Mouse (Mus musculus) heart, postnatal 0 days (tissue): ENCODE data around the gene Agap2. TPM values are rescaled to one million over a fixed set of nuclear protein-coding genes. Genes with fewer than 3 reads are reported as not detected.
"Not testable (repeated sequence)": the region's sequence is repeated elsewhere in the genome, so short reads cannot be mapped to it uniquely, and the experiment has no call there.

Experiments used
- ATAC-seq: fragments of 200-750 bp; cut with Nextera tagmentation; 2 replicates; pipeline ENCODE4 v1.8.0; 2017; ENCODE audit warnings: low read depth, moderate number of reproducible peaks, moderate library complexity; ENCODE audit not compliant: insufficient read depth
- DNase-seq: peaks from one replicate; pipeline ENCODE4 v3.0.0-alpha.2; 2016; ENCODE audit warnings: low spot score
- H3K27ac ChIP-seq: fragments of 300-500 bp; sonication (generic); 2 replicates; pipeline ENCODE4 v1.5.1; 2014; ENCODE audit warnings: low read depth, mild to moderate bottlenecking
- H3K27me3 ChIP-seq: fragments of 300-500 bp; sonication (generic); 2 replicates; pipeline ENCODE4 v1.6.1; 2014; ENCODE audit warnings: low read length, mixed read lengths; ENCODE audit not compliant: control insufficient read depth, insufficient read depth
- H3K36me3 ChIP-seq: fragments of 300-500 bp; sonication (generic); replicated peaks from 2 replicates; pipeline ENCODE4 v1.6.1; 2014; ENCODE audit warnings: low read length, mixed read lengths; ENCODE audit not compliant: control insufficient read depth, insufficient read depth
- H3K4me1 ChIP-seq: fragments of 300-500 bp; sonication (generic); 2 replicates; pipeline ENCODE4 v1.6.1; 2014; ENCODE audit warnings: antibody characterized with exemption; ENCODE audit not compliant: control insufficient read depth, insufficient read depth
- H3K4me2 ChIP-seq: fragments of 300-500 bp; sonication (generic); 2 replicates; pipeline ENCODE4 v1.6.1; 2014; ENCODE audit warnings: low read depth, mild to moderate bottlenecking, low read length, moderate library complexity
- H3K4me3 ChIP-seq: fragments of 300-500 bp; sonication (generic); 2 replicates; pipeline ENCODE4 v1.5.1; 2014; ENCODE audit warnings: low read depth, low read length
- H3K9ac ChIP-seq: fragments of 300-500 bp; sonication (generic); replicated peaks from 2 replicates; pipeline ENCODE4 v1.6.1; 2014; ENCODE audit warnings: low read depth, low read length, mixed read lengths
- H3K9me3 ChIP-seq: fragments of 300-500 bp; sonication (generic); replicated peaks from 2 replicates; pipeline ENCODE4 v1.6.1; 2016; ENCODE audit warnings: low read length; ENCODE audit not compliant: control insufficient read depth
- CTCF ChIP-seq: IDR thresholded peaks from 2 replicates; pipeline ENCODE4 v1.5.1; 2016; ENCODE audit warnings: antibody characterized with exemption, control low read depth, low read depth
- EP300 ChIP-seq: IDR thresholded peaks from 2 replicates; pipeline ENCODE4 v1.6.1; 2016; ENCODE audit warnings: antibody characterized with exemption, low read depth
- WGBS: fragments of 180-500 bp; shearing (Covaris S2); extraction: QIAGEN DNeasy Blood & Tissue Kit; methylation state at CpG from one replicate; pipeline ENCODE4 v1.1.7; 2014; 5-methylcytosine and 5-hydroxymethylcytosine counted together
- polyA plus RNA-seq: library from polyadenylated mRNA; unstranded; fragments of >200 nt; fragmentation: Nextera tagmentation; extraction: Ambion mirVana; gene quantifications from 2 replicates; pipeline ENCODE4 v1.2.1, GENCODE M21; 2015
- total RNA-seq: library from RNA; depleted of rRNA; stranded (reverse); fragments of >200 nt; gene quantifications from 2 replicates; pipeline ENCODE4 v1.2.3, GENCODE M21; 2014; ENCODE audit warnings: low replicate concordance

Agap2 gene
- total and polyA plus RNA-seq, 2 experiments from 2014 or later = 0.15 to 1.7 TPM

DNA sequence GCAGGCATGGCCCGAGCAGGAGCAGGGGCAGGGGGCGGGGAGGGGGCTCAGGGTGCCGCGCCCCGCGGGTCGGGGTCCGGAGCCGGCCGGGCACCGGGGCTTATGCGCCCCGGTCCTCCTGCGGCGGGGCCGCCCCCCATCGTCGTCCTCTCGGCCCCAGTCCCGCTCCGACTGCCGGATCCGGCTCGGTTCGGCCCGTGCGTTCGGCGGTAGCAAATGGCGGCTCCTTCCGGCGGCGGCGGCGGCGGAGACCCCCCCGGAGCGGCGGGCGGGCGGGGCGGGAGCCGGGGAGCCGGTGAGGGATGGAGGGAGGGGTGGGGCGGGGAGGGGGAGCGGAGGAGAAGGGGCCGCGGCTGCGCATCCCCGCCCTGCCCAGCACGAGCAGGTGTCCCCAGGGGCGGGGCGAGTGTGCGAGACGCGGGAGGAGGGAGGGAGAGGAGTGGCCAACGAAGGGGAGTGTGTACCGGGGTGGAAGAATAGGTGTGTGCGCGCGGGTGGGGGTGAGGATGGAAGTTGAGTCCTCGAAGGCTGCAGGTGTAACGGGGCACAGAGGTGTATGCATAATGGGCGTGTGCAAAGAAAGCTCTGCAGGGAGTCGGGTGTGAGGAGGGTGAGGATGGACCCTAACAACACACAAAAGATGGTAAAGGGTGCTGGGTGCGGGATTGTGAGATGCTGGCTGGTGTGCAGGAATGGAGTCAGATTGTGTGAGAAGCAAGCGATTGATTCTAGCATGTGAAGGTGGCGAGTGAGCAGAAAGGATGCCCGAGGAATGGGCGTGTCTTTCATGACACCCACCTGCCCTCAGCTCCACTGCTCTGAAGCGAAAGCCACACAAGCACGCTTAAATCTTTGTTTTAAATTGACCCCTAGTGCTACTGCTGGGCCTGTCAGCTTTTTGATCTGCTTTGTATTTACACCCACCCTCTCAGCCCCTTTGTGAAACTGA lies 14.8 kb upstream of the Agap2 start, which contains the start of gene March9:
TSS of gene March9 (minus strand) at position 217 of the 949 bp plus-strand sequence.
- no peak within 1 kb of the TSS for H3K27ac ChIP-seq
- peak within 1 kb of the TSS; percentile 76 for H3K4me3 ChIP-seq
- 2% methylated on average over 47 of the region's 72 CpGs for WGBS
- ATAC-seq = no peak
- no peak for DNase-seq
- peaks cover 17% of the 10 kb centered on the region for H3K27me3 ChIP-seq
- H3K9ac ChIP-seq = peak within 1 kb of the TSS; percentile 59
- TF ChIP-seq EP300 (no peak), CTCF (no peak)
- peaks cover 7% of the 10 kb centered on the region for H3K4me1 ChIP-seq
- H3K4me2 ChIP-seq = peak within 1 kb of the TSS; percentile 100
- H3K36me3 ChIP-seq = peaks cover 7% of the 10 kb centered on the region
- H3K9me3 ChIP-seq = no peaks in the 10 kb centered on the region

GRCm38 (mm10) chr10:127061085-127061484 lies 14.0 kb upstream of the Agap2 start:
- Histone ChIP-seq H3K36me3 (peaks cover 15% of the 10 kb centered on the region), H3K9ac (no peak overlapping the region), H3K9me3 (no peaks in the 10 kb centered on the region), H3K27ac (no peak overlapping the region), H3K27me3 (peaks cover 17% of the 10 kb centered on the region), H3K4me1 (peaks cover 7% of the 10 kb centered on the region), H3K4me3 (no peak overlapping the region), H3K4me2 (no peak overlapping the region)
- DNase-seq (no peak), ATAC-seq (no peak)
- 45% methylated on average over 5 of the region's 5 CpGs for WGBS
- TF ChIP-seq EP300 (no peak), CTCF (no peak)

DNA sequence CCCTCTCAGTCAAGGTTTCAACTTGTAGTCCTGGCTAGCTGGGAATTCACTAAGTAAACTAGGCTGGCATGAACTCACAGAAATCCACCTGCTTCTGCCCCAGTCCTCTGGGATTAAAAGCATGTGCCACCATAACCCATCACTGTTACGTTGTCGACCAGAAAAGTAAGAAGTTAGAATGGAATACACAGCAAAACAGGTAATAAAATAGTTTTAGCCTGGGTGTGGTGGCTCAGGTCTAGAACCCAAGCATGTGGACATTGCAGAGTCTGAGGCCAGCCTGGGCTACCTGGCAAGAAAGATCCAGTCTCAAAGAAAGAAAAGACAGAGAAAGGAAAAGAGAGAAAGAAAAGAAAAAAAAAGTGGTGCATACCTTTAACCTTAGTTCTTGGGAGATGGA lies 13.6 kb upstream of the Agap2 start:
- DNase-seq (no peak), ATAC-seq (no peak)
- H3K9ac ChIP-seq = no peak overlapping the region
- no peak overlapping the region for H3K4me3 ChIP-seq
- H3K4me1 ChIP-seq = peaks cover 7% of the 10 kb centered on the region
- TF ChIP-seq CTCF (no peak), EP300 (no peak)
- H3K27ac ChIP-seq = no peak overlapping the region
- WGBS = 66% methylated on average over 2 of the region's 2 CpGs
- H3K36me3 ChIP-seq = peaks cover 19% of the 10 kb centered on the region
- no peak overlapping the region for H3K4me2 ChIP-seq
- H3K27me3 ChIP-seq = peaks cover 17% of the 10 kb centered on the region
- H3K9me3 ChIP-seq = no peaks in the 10 kb centered on the region

GRCm38 (mm10) chr10:127062101-127062500 lies 13.0 kb upstream of the Agap2 start:
- peaks cover 25% of the 10 kb centered on the region for H3K36me3 ChIP-seq
- H3K4me1 ChIP-seq, H3K4me3 ChIP-seq, DNase-seq, H3K9ac ChIP-seq, H3K9me3 ChIP-seq, H3K4me2 ChIP-seq, ATAC-seq, H3K27ac ChIP-seq: not testable (repeated sequence)
- H3K27me3 ChIP-seq = peaks cover 17% of the 10 kb centered on the region
- WGBS = 82% methylated on average over 4 of the region's 4 CpGs

DNA sequence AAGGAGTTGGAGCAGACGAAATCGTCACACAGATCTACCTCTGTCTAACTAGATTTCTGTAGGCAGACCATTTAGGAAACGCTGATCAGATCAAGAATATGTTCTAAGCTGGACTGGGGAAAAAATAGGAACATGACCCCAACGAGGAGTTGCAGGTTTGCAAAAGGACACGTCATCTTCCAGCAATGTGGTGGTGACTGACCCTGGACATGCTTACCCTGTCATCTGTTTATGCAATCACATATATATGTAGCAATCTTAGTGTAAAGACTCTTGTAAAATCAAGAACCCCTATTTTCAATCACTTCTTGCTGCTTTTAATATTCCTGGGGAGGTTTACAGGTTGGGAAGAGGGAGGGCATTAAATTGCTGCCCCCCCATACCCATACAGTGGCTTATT lies 12.6 kb upstream of the Agap2 start:
- ATAC-seq = no peak
- Histone ChIP-seq H3K9ac (no peak overlapping the region), H3K36me3 (peaks cover 29% of the 10 kb centered on the region), H3K9me3 (no peaks in the 10 kb centered on the region), H3K4me3 (no peak overlapping the region), H3K4me1 (peaks cover 7% of the 10 kb centered on the region), H3K27ac (no peak overlapping the region), H3K27me3 (peaks cover 17% of the 10 kb centered on the region), H3K4me2 (no peak overlapping the region)
- no peak for DNase-seq
- TF ChIP-seq EP300 (no peak), CTCF (no peak)
- 54% methylated on average over 5 of the region's 5 CpGs for WGBS
